Mouse (Mus musculus) embryo, embryonic 10.5 days (tissue): Measurements from ENCODE around the gene Cyp2w1.
A peak's percentile ranks its signal among the peaks of the same experiment; 100 is the strongest.

Experiments used
- DNase-seq: peaks from one replicate; pipeline ENCODE4 v3.0.0-alpha.2; 2015; ENCODE audit warnings: low spot score

Cyp2w1 gene

GRCm38 (mm10) chr5:139364911-139365571, 12.6 kb downstream of the Cyp2w1 start:
- DNase-seq, result no peak

GRCm38 (mm10) chr5:139365827-139366226, 13.4 kb downstream of the Cyp2w1 start:
- no peak for DNase-seq

GRCm38 (mm10) chr5:139366484-139366883, 14.1 kb downstream of the Cyp2w1 start:
- no peak for DNase-seq

- no peak for DNase-seq
These were observed 15.6 kb downstream of the Cyp2w1 start for GRCm38 (mm10) chr5:139367884-139368458.

DNA sequence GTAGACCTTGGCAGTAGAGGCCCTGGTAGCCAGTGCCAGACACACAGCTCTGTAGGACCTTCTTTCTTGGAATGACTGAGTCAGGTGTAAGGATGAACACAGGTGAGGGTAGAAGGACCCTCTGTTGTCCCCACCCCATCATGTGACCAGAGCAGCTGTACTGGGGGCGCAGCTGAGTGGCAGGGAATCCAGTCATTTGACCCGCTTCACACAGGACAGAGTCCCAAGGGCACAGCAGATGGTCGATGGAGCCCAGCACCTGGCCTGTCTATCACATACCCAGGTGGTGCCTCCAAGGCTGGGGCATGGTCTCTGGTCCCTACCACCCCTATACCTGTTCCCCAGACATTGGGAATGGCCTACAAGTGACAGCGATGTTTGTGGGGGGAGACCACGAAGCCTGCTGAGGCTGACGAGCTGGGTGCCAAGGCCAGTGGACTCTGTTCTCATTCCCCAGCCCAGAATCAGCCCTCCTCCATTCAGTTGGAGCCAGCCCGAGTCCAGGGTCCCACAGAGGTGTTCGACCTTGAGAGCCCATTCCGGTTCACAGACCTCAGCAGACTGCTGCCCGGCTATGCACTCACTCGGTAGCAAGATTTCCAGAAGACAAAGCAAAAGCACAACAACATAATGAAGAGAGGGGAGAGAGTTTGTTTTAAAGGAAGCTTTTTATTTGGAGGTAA, 16.4 kb downstream of the Cyp2w1 start:
- DNase-seq, result no peak

DNA sequence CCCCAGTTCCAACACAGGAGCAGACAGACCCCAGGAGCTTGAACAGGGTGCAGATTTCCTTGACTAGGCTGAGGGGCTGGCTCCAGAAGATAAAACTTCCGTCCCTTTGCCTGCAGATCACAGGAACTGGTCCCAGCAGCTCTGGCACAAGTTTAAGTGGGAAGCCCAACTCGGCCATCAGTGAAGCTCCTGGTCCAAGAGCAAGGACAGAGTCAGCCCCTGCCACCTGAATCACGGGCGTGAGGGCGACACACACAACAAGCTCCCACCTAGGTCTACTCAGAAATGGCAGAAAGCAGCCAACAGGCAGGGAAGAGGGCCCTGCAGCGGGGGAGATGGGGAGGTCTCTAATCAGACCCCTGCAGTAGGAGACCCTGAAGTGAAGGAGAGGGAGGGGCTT, 17.9 kb downstream of the Cyp2w1 start:
- no peak for DNase-seq

DNA sequence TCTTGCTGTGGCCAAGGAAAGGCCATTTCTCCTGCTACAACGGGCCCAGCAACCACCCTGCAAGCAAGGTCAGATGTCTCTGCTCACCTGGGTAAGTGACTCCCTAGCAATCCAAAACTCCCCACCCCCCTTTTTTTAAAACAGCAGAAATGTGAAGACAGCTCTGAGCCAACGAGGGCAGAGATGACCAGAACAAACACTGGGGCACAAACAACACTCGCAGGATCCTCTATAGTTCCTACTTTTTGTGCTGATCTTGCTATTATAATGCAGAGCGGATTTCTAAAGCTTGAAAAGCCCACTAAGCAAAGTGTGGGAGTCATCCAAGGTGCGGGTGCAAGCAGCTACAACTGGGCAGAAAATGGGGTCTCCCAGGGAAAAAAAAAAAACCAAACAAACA, 18.7 kb downstream of the Cyp2w1 start:
- no peak for DNase-seq

DNA sequence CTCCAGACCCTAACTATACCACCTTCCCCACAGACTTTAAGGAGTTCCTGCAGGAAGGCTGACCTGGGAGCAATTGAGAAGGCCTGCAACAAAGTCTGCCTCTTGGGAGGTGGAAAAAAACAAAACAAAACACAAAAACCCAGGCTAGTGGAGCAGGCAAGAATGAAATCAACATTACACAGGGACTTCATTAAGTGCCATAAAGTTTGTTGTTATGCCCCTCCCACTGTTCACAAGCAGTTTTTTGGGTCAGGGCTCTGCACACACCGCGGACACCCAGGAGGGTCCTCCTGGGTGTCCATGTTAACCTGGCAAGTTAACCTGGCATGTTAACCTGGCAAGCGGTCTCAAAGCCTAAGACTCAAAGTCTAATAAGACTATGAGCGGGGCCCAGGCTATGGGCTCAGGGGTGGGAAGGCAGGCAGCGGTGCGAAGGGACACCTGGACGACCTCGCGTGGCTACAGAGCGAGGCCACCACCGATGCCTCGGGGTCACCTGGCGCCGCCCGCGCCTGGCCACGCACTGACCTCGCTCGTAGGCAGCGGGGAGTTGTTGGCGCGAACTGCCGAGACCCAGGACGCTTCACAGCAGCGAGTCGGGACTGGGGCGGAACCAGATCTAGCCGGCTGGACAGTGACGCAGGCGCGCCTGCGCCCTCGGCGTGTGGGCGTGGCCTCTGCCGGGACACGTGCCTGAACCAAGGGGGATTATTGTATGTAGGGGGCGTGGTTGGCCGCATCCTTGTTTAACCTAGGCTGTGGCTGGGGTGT, 19.4 kb downstream of the Cyp2w1 start:
- peak; percentile 95 for DNase-seq

GRCm38 (mm10) chr5:139373126-139373525, 20.7 kb downstream of the Cyp2w1 start:
- DNase-seq, result no peak

- DNase-seq, result no peak
These were observed 21.6 kb downstream of the Cyp2w1 start for GRCm38 (mm10) chr5:139373889-139374444.

GRCm38 (mm10) chr5:139374841-139375240, 22.4 kb downstream of the Cyp2w1 start:
- DNase-seq, result no peak

GRCm38 (mm10) chr5:139377468-139378270, 25.3 kb downstream of the Cyp2w1 start, which contains the start of gene Gpr146:
Gene Gpr146 (plus strand): TSS chr5:139377697.
- no peak for DNase-seq

- no peak for DNase-seq
These were observed 25.8 kb downstream of the Cyp2w1 start for GRCm38 (mm10) chr5:139378271-139378556.

DNA sequence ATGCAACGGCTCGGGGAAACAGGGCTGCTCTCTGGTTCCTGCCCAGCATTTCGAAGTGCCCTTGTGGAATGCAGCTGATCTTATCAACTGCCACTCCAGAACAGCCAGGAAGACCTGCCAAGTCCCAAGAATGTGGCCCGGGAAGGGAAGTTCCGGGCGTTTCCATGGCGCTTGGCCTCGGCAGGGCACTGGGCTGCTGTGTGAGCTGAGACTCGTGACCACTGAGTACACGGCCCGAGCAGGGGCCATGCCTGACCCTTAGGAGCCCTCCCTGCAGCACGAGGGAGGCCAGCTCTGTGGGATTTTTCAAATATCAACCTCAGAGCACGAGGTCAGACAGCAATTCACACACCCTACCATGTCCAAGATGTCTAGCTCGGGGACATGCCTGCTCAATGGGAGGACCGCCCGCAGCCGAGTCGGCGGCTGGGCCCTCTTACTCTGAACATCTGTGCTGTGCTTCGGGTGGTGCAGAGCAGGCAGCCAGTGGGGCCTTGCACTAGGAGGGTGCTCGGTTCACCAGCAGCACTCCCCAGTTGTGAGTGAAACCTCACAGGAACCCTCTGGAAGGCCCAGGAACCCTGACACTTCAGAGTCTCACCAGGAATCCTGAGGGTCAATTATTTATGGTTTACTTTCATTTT, 26.7 kb downstream of the Cyp2w1 start:
- DNase-seq, result peak; percentile 53

- DNase-seq, result no peak
These were observed 27.5 kb downstream of the Cyp2w1 start for GRCm38 (mm10) chr5:139379771-139380384.

GRCm38 (mm10) chr5:139380385-139381248, 28.2 kb downstream of the Cyp2w1 start:
- peak; percentile 95 for DNase-seq

DNA sequence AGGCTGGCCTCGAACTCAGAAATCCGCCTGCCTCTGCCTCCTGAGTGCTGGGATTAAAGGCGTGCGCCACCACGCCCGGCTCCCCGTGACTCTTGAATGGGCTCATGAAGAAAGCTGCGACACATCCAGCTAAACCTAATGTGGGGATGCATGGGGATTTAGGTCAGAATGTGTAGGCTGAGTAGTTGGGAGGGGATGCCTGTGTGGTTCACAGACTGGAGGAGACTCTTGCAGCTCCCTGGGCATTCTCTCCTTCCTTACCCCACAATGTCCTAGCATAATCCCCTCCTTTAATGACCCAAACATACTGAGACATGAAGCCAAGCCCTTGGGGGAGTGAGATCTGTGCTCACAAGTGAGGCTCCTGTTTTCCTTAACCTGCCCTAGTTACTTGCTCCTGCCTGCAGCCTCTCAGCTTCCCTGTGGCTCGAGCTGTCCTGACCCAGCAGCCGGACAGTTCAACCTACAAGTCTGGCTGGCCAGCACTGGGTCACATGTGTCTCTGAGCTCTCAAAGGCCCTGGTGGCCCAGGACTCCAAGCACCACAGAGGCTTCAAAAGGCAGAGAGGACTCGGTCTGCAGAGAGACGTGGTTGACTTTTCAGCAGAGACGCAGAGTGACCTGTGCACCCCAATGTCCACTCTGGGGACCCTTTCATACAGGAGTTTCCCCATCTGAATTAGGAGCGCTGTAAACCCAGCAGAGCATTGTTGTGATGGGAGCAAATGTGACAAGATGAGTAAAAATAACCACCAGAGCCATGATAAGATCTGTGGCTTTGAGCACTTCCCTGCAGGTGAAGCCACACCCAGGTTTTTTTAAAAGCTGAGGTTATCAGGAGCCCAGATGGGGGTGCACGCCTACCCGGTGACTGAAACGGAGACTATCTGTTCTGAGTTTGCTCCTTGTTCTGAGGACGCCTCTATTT, 29.4 kb downstream of the Cyp2w1 start:
- no peak for DNase-seq

DNA sequence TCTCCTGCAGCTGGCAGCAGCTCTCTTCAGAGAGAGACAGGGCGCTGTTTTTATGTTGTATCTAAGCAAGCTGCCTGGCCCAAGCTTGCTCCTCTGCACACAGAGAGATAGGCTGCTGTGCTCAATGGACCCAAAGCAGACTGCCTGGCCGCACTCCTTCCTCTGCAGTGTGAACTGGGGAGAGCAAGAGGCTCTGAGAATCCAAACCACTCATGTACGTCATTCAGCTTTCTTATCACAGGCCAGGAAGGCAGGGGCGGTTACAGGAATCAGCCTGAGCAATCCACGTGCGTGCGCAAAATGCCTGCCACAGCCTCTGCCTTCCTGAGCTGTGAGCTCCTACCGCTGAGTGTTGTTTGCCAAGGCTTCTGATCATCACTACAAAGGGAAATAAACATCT, 30.3 kb downstream of the Cyp2w1 start:
- no peak for DNase-seq

- DNase-seq, result no peak
These were observed 30.8 kb downstream of the Cyp2w1 start for GRCm38 (mm10) chr5:139383234-139383633.
